Mouse (Mus musculus) kidney, embryonic 14.5 days (tissue): ENCODE results near the gene Wnk2. TPM values are rescaled to one million over a fixed set of nuclear protein-coding genes. Genes with fewer than 3 reads are reported as not detected.
A peak's percentile ranks its signal among the peaks of the same experiment; 100 is the strongest.

Experiments used
- ATAC-seq: fragments of 200-750 bp; cut with Nextera tagmentation; 2 replicates; pipeline ENCODE4 v1.8.0; 2017; ENCODE audit warnings: moderate number of reproducible peaks, mild to moderate bottlenecking, moderate TSS enrichment, moderate library complexity; ENCODE audit not compliant: low FRiP score, low TSS enrichment
- H3K27ac ChIP-seq: fragments of 300-500 bp; sonication (generic); 2 replicates; pipeline ENCODE4 v1.5.1; 2014; ENCODE audit warnings: low read depth, mild to moderate bottlenecking, low read length, moderate library complexity, mixed read lengths
- H3K27me3 ChIP-seq: fragments of 300-500 bp; sonication (generic); 2 replicates; pipeline ENCODE4 v1.6.1; 2014; ENCODE audit warnings: mild to moderate bottlenecking, low read length; ENCODE audit not compliant: control insufficient read depth, insufficient read depth
- H3K36me3 ChIP-seq: fragments of 300-500 bp; sonication (generic); 2 replicates; pipeline ENCODE4 v1.6.1; 2014; ENCODE audit warnings: low read length, mixed read lengths; ENCODE audit not compliant: control insufficient read depth, insufficient read depth
- H3K4me1 ChIP-seq: fragments of 300-500 bp; sonication (generic); 2 replicates; pipeline ENCODE4 v1.6.1; 2014; ENCODE audit warnings: low read length, mixed read lengths; ENCODE audit not compliant: control insufficient read depth, insufficient read depth
- H3K4me2 ChIP-seq: fragments of 300-500 bp; sonication (generic); replicated peaks from 2 replicates; pipeline ENCODE4 v1.6.1; 2014; ENCODE audit warnings: low read depth, mild to moderate bottlenecking, low read length
- H3K4me3 ChIP-seq: fragments of 300-500 bp; sonication (generic); 2 replicates; pipeline ENCODE4 v1.5.1; 2014; ENCODE audit warnings: mild to moderate bottlenecking, low read length
- H3K9ac ChIP-seq: fragments of 300-500 bp; sonication (generic); 2 replicates; pipeline ENCODE4 v1.6.1; 2014; ENCODE audit warnings: low read depth, mild to moderate bottlenecking, low read length, moderate library complexity
- H3K9me3 ChIP-seq: fragments of 300-500 bp; sonication (generic); 2 replicates; pipeline ENCODE4 v1.6.1; 2016; ENCODE audit warnings: low read length; ENCODE audit not compliant: control insufficient read depth
- WGBS: fragments of 180-500 bp; shearing (Covaris S2); extraction: QIAGEN DNeasy Blood & Tissue Kit; methylation state at CpG from one replicate; pipeline ENCODE4 v1.1.7; 2014; 5-methylcytosine and 5-hydroxymethylcytosine counted together
- polyA plus RNA-seq: library from polyadenylated mRNA; unstranded; fragments of >200 nt; fragmentation: Nextera tagmentation; extraction: Ambion mirVana; gene quantifications from 2 replicates; pipeline ENCODE4 v1.2.1, GENCODE M21; 2014

Gene Wnk2
- polyA plus RNA-seq, 1 experiment from 2014 or later = 1.7 TPM

- no peaks in the 10 kb centered on the region for H3K9me3 ChIP-seq
- H3K9ac ChIP-seq = peak overlapping the region; percentile 18; the same call in 1 of the 2 replicates
- peaks cover 40% of the 10 kb centered on the region for H3K4me1 ChIP-seq
- no peak overlapping the region for H3K27ac ChIP-seq
- no peak overlapping the region for H3K4me3 ChIP-seq
- H3K36me3 ChIP-seq = peaks cover 4% of the 10 kb centered on the region; the same call in 1 of the 2 replicates
- H3K27me3 ChIP-seq = no peaks in the 10 kb centered on the region
- 64% methylated on average over 12 of the region's 12 CpGs for WGBS
- no peak for ATAC-seq
- no peak overlapping the region for H3K4me2 ChIP-seq
Measured at GRCm38 (mm10) chr13:49189970-49190870, 42.4 kb upstream of the Wnk2 start.

GRCm38 (mm10) chr13:49188966-49189360, 41.1 kb upstream of the Wnk2 start:
- Histone ChIP-seq H3K27me3 (no peaks in the 10 kb centered on the region), H3K4me2 (no peak overlapping the region), H3K4me3 (no peak overlapping the region), H3K36me3 (no peaks in the 10 kb centered on the region), H3K4me1 (peaks cover 40% of the 10 kb centered on the region), H3K27ac (no peak overlapping the region), H3K9ac (no peak overlapping the region), H3K9me3 (no peaks in the 10 kb centered on the region)
- no peak for ATAC-seq
- 64% methylated on average over 2 of the region's 2 CpGs for WGBS

DNA sequence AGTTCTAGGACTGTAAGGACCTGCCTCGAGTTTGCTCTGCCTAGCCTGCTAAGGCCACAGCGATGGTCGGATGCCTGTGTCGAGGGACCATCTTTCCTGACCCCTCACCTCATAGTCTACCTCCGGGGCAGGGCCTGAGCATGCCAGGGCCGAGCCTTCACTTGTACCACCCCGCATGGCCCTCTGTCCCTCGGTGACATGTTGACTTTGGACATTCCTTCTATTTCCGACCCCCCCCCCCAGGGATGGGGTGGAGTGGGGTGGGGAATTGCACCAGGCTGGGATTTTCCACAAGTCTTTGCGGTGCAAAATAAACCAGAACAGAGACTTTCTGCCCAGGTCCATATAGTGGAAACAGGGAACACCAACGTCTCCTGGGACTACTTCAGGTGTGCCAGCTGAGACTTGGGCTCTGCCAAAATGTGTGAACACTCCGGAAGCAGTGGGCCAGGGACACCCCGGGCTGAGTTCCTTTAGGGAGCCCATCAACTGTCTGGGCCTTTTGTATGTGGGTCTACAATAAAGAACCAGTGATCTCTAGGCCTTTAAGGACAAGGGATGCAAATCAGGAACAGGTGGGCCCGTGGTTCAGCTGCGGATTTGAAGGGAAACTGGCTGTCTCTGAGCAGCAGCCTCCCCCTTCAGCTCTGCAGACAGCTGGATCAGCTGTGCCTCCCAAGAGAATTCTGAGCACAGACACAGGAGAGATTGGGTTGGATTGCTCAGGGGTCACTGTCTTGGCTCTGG, 40.6 kb upstream of the Wnk2 start:
- peak; percentile 4; the same call in 1 of the 2 replicates for ATAC-seq
- peak overlapping the region; percentile 71 for H3K4me3 ChIP-seq
- H3K9me3 ChIP-seq = no peaks in the 10 kb centered on the region
- peak overlapping the region; percentile 66; the same call in 1 of the 2 replicates for H3K9ac ChIP-seq
- peak overlapping the region; percentile 100 for H3K4me2 ChIP-seq
- no peaks in the 10 kb centered on the region for H3K27me3 ChIP-seq
- H3K36me3 ChIP-seq = no peaks in the 10 kb centered on the region
- no peak overlapping the region for H3K27ac ChIP-seq
- H3K4me1 ChIP-seq = peaks cover 40% of the 10 kb centered on the region
- WGBS = 28% methylated on average over 15 of the region's 15 CpGs

DNA sequence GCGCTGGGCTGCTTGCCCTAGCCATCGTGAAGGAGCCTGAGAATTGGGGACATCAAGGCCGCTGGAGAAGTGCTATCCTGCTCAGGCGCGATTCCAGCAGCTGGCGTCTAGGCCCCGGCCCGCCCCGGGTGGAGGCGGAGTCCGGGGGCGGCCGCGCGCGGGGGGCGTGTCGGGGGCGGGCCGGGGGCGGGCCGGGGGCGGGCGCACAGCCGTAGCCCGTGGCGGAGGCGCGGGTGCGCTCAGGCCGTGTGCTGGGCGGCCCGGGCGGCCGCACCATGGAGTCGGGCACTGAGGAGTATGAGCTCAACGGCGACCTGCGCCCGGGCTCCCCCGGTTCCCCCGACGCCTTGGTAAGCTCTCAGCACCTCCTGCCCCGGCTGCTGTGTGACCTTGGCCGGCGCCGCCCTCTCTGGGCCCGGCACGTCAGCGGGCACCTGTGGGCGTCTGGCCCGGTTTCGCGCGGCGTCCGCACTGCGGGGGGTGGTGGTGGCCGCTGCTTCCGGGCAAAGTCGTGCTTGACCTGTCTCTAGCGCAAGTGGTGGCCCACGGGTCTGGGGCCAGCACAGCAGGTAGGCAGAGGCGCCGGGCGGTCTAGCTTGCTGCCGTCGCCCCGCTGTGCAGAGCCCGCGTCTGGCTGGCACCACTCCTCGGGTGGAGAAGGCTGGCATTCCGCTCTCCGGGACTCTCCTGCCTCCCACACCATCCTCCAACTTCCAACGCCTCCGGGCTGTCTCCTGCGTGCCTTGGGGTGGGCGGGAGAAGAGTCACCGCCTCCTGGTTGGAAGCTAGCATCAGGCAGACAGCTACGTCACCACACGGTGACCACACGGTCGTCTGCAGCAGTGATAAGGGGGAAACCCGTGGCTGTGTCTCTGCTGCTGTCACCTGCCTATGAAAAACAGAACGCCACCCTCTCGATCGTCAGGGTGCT, 39.7 kb upstream of the Wnk2 start, which contains the start of gene Ninj1:
TSS of gene Ninj1 (plus strand) at position 198 of the 931 bp plus-strand sequence.
- Histone ChIP-seq H3K4me3 (peak within 1 kb of the TSS; percentile 71), H3K36me3 (no peaks in the 10 kb centered on the region), H3K9me3 (no peaks in the 10 kb centered on the region), H3K4me1 (peaks cover 37% of the 10 kb centered on the region), H3K27ac (peak within 1 kb of the TSS; percentile 32; the same call in 1 of the 2 replicates), H3K9ac (peak within 1 kb of the TSS; percentile 66), H3K4me2 (peak within 1 kb of the TSS; percentile 100), H3K27me3 (no peaks in the 10 kb centered on the region)
- ATAC-seq = peak; percentile 94
- WGBS = under 1% methylated on average over 60 of the region's 87 CpGs

DNA sequence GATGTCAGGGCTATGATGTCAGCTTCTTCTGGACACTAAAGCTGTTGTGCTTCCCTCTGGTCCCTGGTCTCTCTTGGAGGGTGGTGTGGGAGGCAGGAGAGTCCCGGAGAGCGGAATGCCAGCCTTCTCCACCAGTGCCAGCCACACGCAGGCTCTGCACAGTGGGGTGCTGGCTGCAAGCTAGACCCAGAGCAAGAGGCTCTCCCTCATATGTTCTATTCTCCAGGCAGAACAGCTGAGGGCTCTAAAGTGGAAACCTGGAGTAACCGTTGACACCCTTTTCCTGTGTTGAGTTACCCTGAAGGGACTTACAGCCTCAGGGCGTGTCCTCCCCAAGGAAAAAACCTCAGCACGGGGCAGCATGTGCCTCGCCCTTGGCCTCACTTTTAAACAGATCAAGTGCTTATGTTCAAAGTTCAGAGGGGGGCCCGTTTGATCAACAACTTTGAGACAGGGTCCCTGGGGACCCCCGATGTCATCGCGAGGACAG, 39.0 kb upstream of the Wnk2 start:
- 0 out of 2 replicates have a peak overlapping the region, but pooled peaks have one; percentile 32 for H3K27ac ChIP-seq
- H3K27me3 ChIP-seq = no peaks in the 10 kb centered on the region
- H3K4me2 ChIP-seq = peak overlapping the region; percentile 100
- H3K9ac ChIP-seq = peak overlapping the region; percentile 66
- H3K4me3 ChIP-seq = peak overlapping the region; percentile 71; the same call in 1 of the 2 replicates
- peaks cover 35% of the 10 kb centered on the region for H3K4me1 ChIP-seq
- 17% methylated on average over 11 of the region's 11 CpGs for WGBS
- H3K9me3 ChIP-seq = no peaks in the 10 kb centered on the region
- peak; percentile 17 for ATAC-seq
- no peaks in the 10 kb centered on the region for H3K36me3 ChIP-seq

DNA sequence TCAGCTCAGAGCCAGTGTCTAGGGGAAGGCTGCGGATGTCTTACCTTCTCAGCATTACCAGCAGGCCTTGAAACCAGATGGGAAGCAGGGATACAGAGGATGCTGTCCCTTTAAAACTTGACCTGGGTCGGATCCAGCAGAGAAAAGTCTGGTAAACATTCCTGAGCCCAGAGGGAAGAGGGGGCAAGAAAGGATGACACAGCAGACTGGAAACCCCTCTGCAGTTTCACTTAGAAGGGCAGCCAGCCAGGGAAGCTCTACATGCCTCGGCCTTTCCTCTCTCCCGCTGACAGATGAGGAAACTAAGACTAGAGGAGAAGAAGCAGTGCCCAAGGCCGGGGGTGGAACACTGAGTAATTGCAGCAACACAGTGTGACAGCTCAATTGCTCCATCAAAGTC, 35.8 kb upstream of the Wnk2 start:
- ATAC-seq = no peak
- Histone ChIP-seq H3K27me3 (no peaks in the 10 kb centered on the region), H3K9ac (0 out of 2 replicates have a peak overlapping the region, but pooled peaks have one; percentile 4), H3K4me2 (no peak overlapping the region), H3K9me3 (no peaks in the 10 kb centered on the region), H3K27ac (no peak overlapping the region), H3K4me3 (no peak overlapping the region), H3K36me3 (no peaks in the 10 kb centered on the region), H3K4me1 (peaks cover 11% of the 10 kb centered on the region; the same call in 1 of the 2 replicates)
- WGBS = 48% methylated on average over 5 of the region's 5 CpGs

DNA sequence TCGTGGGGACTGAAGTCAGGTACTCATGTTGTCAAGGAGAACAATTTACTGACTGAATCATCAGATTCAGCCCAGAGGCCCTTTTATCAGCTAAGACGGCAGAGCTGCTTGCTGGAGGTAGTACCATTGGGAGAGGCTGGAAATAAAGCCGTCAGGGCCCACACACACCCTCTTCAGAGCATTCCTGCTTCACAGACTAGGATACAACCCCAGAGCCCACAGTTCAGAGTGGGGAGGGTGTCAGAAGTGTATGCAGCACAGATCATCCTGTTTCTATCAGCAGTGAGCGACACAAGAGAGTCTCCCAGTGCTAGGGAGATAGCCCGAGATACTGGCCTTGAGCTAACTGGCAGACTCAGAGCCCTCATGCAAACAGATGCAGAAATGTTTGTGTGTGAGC, 35.3 kb upstream of the Wnk2 start:
- WGBS = 74% methylated on average over 5 of the region's 5 CpGs
- no peak for ATAC-seq
- no peaks in the 10 kb centered on the region for H3K36me3 ChIP-seq

DNA sequence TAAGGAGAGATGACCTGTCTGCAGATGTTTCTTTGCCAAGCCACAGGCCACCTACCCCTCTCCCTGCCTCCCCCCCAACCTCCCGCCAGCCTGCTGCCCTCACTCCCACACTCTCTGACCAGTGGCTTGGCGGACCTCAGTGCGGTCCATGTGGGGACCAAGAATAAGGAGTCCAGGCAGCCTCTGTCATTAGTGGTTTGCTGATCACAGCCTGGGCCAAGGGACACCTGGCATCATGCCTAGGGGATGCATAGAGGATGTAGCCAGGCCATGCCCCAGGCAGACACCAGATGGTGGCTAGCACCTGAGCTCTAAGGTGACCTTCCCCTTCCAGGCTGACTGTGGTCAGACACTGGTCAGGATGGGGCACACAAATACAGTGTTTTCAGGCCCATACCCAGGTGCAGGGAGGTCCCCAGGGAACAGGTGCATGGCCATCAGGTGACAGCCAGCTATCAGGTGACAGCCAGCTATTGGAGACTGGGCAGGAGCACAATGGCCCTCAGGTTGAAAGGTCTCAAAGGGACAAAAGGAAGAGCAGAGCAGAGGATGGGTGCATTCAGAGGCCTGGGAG, 33.7 kb upstream of the Wnk2 start:
- Histone ChIP-seq H3K9me3 (no peaks in the 10 kb centered on the region), H3K36me3 (no peaks in the 10 kb centered on the region), H3K4me2 (no peak overlapping the region), H3K27ac (no peak overlapping the region), H3K9ac (no peak overlapping the region), H3K4me3 (no peak overlapping the region), H3K27me3 (no peaks in the 10 kb centered on the region), H3K4me1 (no peaks in the 10 kb centered on the region)
- WGBS = 38% methylated on average over 3 of the region's 3 CpGs
- no peak for ATAC-seq

More for the DNA sequence above, 35.3 kb upstream of the Wnk2 start:
- Histone ChIP-seq H3K9ac (0 out of 2 replicates have a peak overlapping the region, but pooled peaks have one; percentile 4), H3K4me2 (no peak overlapping the region), H3K4me3 (no peak overlapping the region), H3K9me3 (no peaks in the 10 kb centered on the region), H3K27me3 (no peaks in the 10 kb centered on the region), H3K27ac (no peak overlapping the region), H3K4me1 (peaks cover 7% of the 10 kb centered on the region; the same call in 1 of the 2 replicates)
